Mouse (Mus musculus) CD8-positive naive resting alpha-beta T cell, adult 2 months (primary cell): ENCODE measurements around the gene Arel1.

Experiments
- DNase-seq, 2 experiments: peaks; one replicate each; pipeline ENCODE4 v3.0.0; 2022; ENCODE audit warnings: low read depth in 2 of 2, low spot score in 2 of 2

Gene Arel1

GRCm38 (mm10) chr12:84950763-84951162 is 19.9 kb downstream of the Arel1 start:
- no peak for DNase-seq

DNA sequence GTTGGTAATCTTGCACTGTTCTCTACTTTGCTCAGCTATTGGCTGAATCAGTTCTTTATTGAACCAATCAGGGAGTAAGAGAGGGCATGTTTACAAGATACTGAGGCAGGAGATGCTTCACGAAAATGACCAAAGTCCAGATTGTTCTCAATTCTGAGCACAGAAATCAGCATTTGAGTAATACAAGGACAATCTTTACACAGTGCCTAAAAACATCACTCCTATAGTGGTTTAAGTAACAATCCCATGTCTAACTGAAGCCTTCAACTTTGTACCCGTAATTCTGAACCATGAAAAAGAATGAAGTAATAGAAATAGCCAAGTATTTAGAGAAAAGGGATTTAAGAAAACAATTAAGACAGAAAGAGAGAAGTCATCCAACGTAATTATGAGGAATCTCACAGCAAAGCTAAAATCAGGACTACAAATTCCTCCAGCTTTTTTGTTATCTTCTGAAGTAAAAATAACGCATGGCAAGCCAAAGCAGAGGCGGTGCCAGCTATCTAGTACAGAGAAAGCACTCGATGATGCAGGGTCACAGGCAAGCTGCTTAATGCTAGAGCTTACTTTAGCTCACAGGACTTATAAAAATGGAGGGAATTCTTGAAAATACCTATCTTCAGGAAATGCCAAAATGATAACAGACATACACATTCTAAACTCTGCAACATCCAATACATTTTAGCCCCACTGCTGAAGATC is 22.0 kb downstream of the Arel1 start:
- DNase-seq = no peak

GRCm38 (mm10) chr12:84947894-84948583 is 22.7 kb downstream of the Arel1 start:
- DNase-seq = no peak

DNA sequence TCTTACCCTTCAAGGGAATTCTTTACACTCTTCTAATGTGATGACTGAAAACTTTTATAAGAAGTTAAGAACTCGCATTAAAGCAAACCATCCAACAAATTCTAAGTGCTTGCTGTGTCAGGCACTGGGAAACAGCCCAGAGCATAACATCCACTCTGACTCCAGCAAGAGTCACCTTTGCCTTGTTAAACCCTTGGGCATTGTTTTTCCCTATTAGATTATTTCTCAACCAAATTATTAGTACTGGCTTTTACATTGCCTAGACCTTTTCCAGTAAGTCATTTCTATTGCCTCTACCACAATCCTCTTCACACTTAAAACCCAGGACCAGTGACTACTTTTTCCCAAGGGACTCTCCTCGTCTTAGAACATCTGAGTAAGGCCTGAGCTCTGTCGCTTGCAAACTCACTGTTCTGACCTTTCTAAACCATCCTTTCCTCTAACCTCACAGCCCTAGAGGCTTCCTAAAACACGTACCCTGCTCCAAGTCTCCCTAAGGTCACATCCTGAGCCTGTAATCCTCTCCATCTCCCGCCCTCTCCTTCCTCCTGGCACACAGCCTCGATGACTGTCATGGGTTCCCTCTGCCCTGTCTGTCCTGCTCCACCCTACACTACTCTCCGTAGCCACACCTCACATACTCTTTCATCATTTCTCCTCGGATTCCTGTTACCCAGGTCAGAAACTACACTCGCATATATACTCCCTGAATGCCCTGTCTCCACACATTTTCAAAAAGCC is 25.7 kb downstream of the Arel1 start:
- DNase-seq = no peak

- DNase-seq = no peak
Observed at GRCm38 (mm10) chr12:84944150-84944812, 26.4 kb downstream of the Arel1 start.

GRCm38 (mm10) chr12:84943006-84943952 is 27.4 kb downstream of the Arel1 start:
- no peak for DNase-seq

DNA sequence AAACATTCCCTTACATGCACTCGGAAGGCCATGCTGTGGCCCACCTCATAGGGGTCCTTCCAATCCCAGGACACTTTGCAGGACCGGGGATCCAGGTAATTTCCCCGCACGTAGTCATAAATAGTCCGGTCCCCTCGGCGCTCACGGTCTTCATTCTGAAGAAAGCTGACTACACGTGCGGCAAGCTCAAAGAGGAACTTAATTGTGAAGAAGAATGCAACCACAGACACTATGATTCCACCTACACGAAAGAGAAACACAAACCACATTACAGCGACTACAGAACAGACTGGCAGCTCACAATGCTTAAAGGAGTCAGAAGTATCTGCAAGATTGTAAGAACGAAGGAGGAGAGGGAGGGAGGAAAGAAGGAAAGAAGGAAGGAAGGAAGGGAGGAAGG is 29.0 kb downstream of the Arel1 start:
- no peak for DNase-seq

GRCm38 (mm10) chr12:84940343-84940742 is 30.4 kb downstream of the Arel1 start:
- no peak for DNase-seq

DNA sequence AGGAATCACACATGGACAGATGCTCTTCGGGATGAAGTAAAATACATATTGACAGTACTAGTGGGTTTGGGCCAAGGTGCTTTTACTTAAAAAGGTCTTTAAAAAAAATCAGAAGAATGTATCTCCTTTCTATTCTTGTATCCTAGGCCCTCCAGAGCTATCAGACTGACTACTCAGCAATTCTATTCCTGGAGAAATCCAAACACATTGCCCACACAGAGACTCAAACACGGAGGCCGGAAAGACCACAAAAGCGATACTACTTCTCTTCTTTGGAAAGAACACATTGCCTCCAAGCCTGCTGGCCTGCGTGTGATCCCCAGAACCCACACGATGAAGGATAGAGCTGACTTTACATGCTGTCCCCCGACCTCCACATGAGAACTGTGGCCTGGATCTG is 31.6 kb downstream of the Arel1 start:
- no peak for DNase-seq

GRCm38 (mm10) chr12:84935343-84935742 is 35.4 kb downstream of the Arel1 start:
- no peak for DNase-seq

DNA sequence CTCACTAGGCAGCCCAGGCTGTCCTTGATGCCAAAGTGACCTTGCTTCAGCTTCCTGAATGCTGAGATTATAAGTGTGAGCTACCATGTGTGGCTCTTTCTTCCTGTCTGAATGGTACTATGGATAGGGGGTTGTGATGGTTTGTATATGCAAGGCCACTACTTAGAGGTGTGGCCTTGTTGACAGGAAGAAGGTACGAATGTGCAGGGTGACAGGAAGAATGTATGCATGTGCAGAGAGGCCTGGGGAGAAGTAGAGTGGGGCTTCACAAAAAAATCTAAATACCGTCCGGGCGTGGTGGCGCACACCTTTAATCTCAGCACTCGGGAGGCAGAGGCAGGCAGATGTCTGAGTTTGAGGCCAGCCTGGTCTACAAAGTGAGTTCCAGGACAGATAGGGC is 38.5 kb downstream of the Arel1 start:
- no peak for DNase-seq

GRCm38 (mm10) chr12:84926542-84926941 is 44.2 kb downstream of the Arel1 start:
- no peak for DNase-seq

DNA sequence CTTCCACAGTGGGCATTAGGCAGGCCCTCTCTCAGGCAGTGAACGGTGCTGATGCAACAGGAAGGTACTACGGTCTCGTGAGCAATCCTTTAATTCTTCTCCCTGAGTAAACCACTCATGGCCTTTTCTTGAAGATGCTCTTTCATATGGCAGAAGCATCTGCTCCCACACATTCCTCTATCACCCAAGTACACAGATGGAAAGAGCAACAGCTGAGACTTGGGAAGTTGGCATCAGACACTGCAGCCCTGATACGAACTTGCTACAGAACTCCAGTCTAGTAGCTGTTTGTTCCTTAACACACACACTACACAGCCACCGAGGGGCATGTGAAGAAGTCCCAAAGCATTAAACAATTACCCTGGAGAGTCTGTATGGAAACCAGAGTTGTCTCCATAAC is 46.4 kb downstream of the Arel1 start:
- no peak for DNase-seq

- no peak for DNase-seq
Observed at GRCm38 (mm10) chr12:84921881-84922419, 48.8 kb downstream of the Arel1 start.

DNA sequence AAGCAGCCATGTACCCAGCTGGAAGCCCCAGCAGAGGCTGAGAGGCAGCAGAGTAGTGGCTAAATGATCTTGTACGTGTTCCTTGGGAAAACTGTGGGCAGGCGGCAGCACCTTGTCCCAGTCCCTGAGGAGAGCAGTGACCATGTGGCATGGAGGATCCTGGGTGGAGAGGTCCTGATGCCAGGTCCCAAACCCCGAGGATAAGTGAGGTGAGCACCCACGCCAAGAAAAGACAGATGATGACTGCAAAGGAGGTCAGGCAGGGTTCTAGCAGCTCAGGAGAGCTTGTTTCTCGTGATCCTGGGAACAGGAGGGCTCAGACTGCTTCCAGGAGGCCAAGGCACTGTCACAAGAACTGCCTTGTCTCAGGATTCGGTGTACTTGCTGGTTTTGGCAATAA is 51.9 kb downstream of the Arel1 start:
- DNase-seq = no peak

DNA sequence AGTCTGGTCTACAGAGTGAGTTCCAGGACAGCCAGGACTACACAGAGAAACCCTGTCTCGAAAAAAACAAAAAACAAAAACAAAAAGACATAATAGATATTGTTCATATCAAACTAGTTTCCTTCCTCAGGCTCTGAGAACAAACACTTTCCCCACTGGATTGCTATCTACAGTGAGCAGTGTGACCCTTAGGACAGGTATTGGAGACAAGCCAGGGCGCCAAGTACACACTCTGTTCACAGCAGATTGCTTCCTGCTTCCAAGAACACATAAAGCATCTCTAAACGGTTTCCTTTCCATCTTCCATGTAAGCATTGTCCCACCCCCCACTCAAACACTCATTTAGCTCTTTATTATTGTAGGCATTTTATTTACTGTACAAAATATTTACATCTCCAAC is 52.9 kb downstream of the Arel1 start:
- DNase-seq = no peak

- no peak for DNase-seq
Observed at GRCm38 (mm10) chr12:84914959-84915358, 55.7 kb downstream of the Arel1 start.

- no peak for DNase-seq
Observed at GRCm38 (mm10) chr12:84912652-84913104, 58.0 kb downstream of the Arel1 start.

DNA sequence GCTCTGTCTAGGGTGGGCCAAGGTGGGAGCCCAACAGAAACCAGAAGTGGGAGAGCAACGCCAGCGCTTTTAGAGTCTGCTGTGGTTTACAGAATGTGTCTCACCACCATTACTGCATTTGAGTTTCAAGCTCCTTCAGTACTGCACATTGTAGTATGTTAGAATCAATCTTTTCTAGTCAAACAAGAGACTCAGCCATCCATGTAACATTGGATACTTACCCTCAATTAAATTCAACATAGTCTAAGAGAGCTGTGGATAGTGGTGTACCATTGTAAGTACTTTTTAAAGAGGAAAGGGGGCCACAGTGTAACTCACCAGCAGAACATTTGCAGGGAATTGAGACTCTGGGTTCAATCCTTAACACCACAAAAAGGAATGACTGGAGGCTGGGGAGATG is 59.1 kb downstream of the Arel1 start:
- no peak for DNase-seq

DNA sequence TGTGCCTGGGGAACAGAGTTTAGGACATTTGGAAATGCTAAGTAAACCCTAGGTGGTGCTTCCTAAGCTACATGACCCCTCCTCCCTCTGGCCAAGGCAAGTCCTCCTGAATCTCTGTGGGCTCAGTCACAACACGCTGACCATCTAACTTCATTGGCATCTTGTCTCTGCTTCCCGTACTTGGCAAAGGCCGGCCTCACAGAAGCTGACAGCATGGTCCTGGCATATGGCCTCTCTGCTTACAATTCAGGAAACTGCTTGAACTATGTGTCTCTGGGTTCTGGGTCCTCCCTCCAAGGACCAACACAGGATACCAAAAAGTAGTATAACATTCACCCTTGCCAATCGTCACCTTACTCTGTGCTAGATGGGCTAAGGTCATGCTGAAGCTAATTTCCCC is 60.6 kb downstream of the Arel1 start:
- DNase-seq = no peak
